Mouse (Mus musculus): Measurements from ENCODE around the gene Atg9b. TPM values are rescaled to one million over a fixed set of nuclear protein-coding genes. Genes with fewer than 3 reads are reported as not detected.

The Atg9b gene
- polyA plus RNA-seq, 1 experiment = 0.39 TPM

GRCm38 (mm10) chr5:24353327-24353726, 38.6 kb downstream of the Atg9b start:
- H3K4me3 ChIP-seq (ENCODE audit: insufficient read depth, low read length) = no peak overlapping the region
- no peaks in the 10 kb centered on the region for H3K4me1 ChIP-seq (ENCODE audit: control insufficient read depth, insufficient read depth, low read length)
- no peak for TF ChIP-seq CTCF (IDR thresholded peaks at IDR 0.05; ENCODE audit: low read depth, low read length)
- TF ChIP-seq POLR2A (IDR thresholded peaks at IDR 0.05; ENCODE audit: borderline replicate concordance, low read depth, low read length) = no peak
- no peak overlapping the region for H3K27ac ChIP-seq (ENCODE audit: insufficient read depth, low read depth, low read length)

GRCm38 (mm10) chr5:24352251-24352859, 39.6 kb downstream of the Atg9b start:
- H3K4me3 ChIP-seq (ENCODE audit: insufficient read depth, low read length) = no peak overlapping the region
- no peak overlapping the region for H3K27ac ChIP-seq (ENCODE audit: insufficient read depth, low read depth, low read length)

GRCm38 (mm10) chr5:24351701-24352171, 40.2 kb downstream of the Atg9b start:
- peak overlapping the region; percentile 49 for H3K4me3 ChIP-seq (ENCODE audit: insufficient read depth, low read length)

More at GRCm38 (mm10) chr5:24352251-24352859, 39.6 kb downstream of the Atg9b start:
- no peaks in the 10 kb centered on the region for H3K4me1 ChIP-seq (ENCODE audit: control insufficient read depth, insufficient read depth, low read length)
- TF ChIP-seq CTCF (IDR thresholded peaks at IDR 0.05; ENCODE audit: low read depth, low read length) (no peak), POLR2A (IDR thresholded peaks at IDR 0.05; ENCODE audit: borderline replicate concordance, low read depth, low read length) (no peak)

GRCm38 (mm10) chr5:24351278-24351677, 40.7 kb downstream of the Atg9b start, which contains the start of gene Kcnh2:
Gene Kcnh2, minus strand, starts transcription at chr5:24351604.
- no peak for TF ChIP-seq CTCF (IDR thresholded peaks at IDR 0.05; ENCODE audit: low read depth, low read length)
- TF ChIP-seq POLR2A (IDR thresholded peaks at IDR 0.05; ENCODE audit: borderline replicate concordance, low read depth, low read length) = no peak
- Histone ChIP-seq H3K4me3 (ENCODE audit: insufficient read depth, low read length) (peak within 1 kb of the TSS; percentile 49), H3K27ac (ENCODE audit: insufficient read depth, low read depth, low read length) (no peak within 1 kb of the TSS), H3K4me1 (ENCODE audit: control insufficient read depth, insufficient read depth, low read length) (no peaks in the 10 kb centered on the region)

More at GRCm38 (mm10) chr5:24351701-24352171, 40.2 kb downstream of the Atg9b start:
- Histone ChIP-seq H3K27ac (ENCODE audit: insufficient read depth, low read depth, low read length) (no peak overlapping the region), H3K4me1 (ENCODE audit: control insufficient read depth, insufficient read depth, low read length) (no peaks in the 10 kb centered on the region)
- TF ChIP-seq CTCF (IDR thresholded peaks at IDR 0.05; ENCODE audit: low read depth, low read length) (no peak), POLR2A (IDR thresholded peaks at IDR 0.05; ENCODE audit: borderline replicate concordance, low read depth, low read length) (no peak)

GRCm38 (mm10) chr5:24350531-24351250, 41.3 kb downstream of the Atg9b start:
- no peak overlapping the region for H3K27ac ChIP-seq (ENCODE audit: insufficient read depth, low read depth, low read length)
- no peak overlapping the region for H3K4me3 ChIP-seq (ENCODE audit: insufficient read depth, low read length)
- H3K4me1 ChIP-seq (ENCODE audit: control insufficient read depth, insufficient read depth, low read length) = no peaks in the 10 kb centered on the region
- TF ChIP-seq POLR2A (IDR thresholded peaks at IDR 0.05; ENCODE audit: borderline replicate concordance, low read depth, low read length) = no peak
- TF ChIP-seq CTCF (IDR thresholded peaks at IDR 0.05; ENCODE audit: low read depth, low read length) = no peak

GRCm38 (mm10) chr5:24350073-24350472, 41.9 kb downstream of the Atg9b start:
- H3K27ac ChIP-seq (ENCODE audit: insufficient read depth, low read depth, low read length) = no peak overlapping the region
- no peak overlapping the region for H3K4me3 ChIP-seq (ENCODE audit: insufficient read depth, low read length)
- no peaks in the 10 kb centered on the region for H3K4me1 ChIP-seq (ENCODE audit: control insufficient read depth, insufficient read depth, low read length)
- no peak for TF ChIP-seq POLR2A (IDR thresholded peaks at IDR 0.05; ENCODE audit: borderline replicate concordance, low read depth, low read length)
- TF ChIP-seq CTCF (IDR thresholded peaks at IDR 0.05; ENCODE audit: low read depth, low read length) = no peak

- no peak overlapping the region for H3K27ac ChIP-seq (ENCODE audit: insufficient read depth, low read depth, low read length)
- no peaks in the 10 kb centered on the region for H3K4me1 ChIP-seq (ENCODE audit: control insufficient read depth, insufficient read depth, low read length)
- TF ChIP-seq POLR2A (IDR thresholded peaks at IDR 0.05; ENCODE audit: borderline replicate concordance, low read depth, low read length) = no peak
- TF ChIP-seq CTCF (IDR thresholded peaks at IDR 0.05; ENCODE audit: low read depth, low read length) = no peak
- H3K4me3 ChIP-seq (ENCODE audit: insufficient read depth, low read length) = peak overlapping the region; percentile 67
These were observed 43.4 kb downstream of the Atg9b start for GRCm38 (mm10) chr5:24348546-24348945.

- no peaks in the 10 kb centered on the region for H3K4me1 ChIP-seq (ENCODE audit: control insufficient read depth, insufficient read depth, low read length)
- no peak overlapping the region for H3K27ac ChIP-seq (ENCODE audit: insufficient read depth, low read depth, low read length)
- no peak for TF ChIP-seq CTCF (IDR thresholded peaks at IDR 0.05; ENCODE audit: low read depth, low read length)
- H3K4me3 ChIP-seq (ENCODE audit: insufficient read depth, low read length) = peak overlapping the region; percentile 67
These were observed 43.8 kb downstream of the Atg9b start for GRCm38 (mm10) chr5:24348128-24348527.

GRCm38 (mm10) chr5:24347186-24347875, 44.6 kb downstream of the Atg9b start:
- Histone ChIP-seq H3K27ac (ENCODE audit: insufficient read depth, low read depth, low read length) (no peak overlapping the region), H3K4me3 (ENCODE audit: insufficient read depth, low read length) (no peak overlapping the region), H3K4me1 (ENCODE audit: control insufficient read depth, insufficient read depth, low read length) (no peaks in the 10 kb centered on the region)
- TF ChIP-seq POLR2A (IDR thresholded peaks at IDR 0.05; ENCODE audit: borderline replicate concordance, low read depth, low read length) = no peak
- no peak for TF ChIP-seq CTCF (IDR thresholded peaks at IDR 0.05; ENCODE audit: low read depth, low read length)

GRCm38 (mm10) chr5:24346313-24346712, 45.6 kb downstream of the Atg9b start:
- Histone ChIP-seq H3K4me3 (ENCODE audit: insufficient read depth, low read length) (no peak overlapping the region), H3K27ac (ENCODE audit: insufficient read depth, low read depth, low read length) (no peak overlapping the region), H3K4me1 (ENCODE audit: control insufficient read depth, insufficient read depth, low read length) (no peaks in the 10 kb centered on the region)
- TF ChIP-seq CTCF (IDR thresholded peaks at IDR 0.05; ENCODE audit: low read depth, low read length) (no peak), POLR2A (IDR thresholded peaks at IDR 0.05; ENCODE audit: borderline replicate concordance, low read depth, low read length) (no peak)
